Mouse (Mus musculus): ENCODE results near the gene Ptcra.

GRCm38 (mm10) chr17:46742986-46743385 lies 20.5 kb downstream of the Ptcra start:
- TF ChIP-seq KAT2A (IDR thresholded peaks at IDR 0.05; ENCODE audit: insufficient replicate concordance, low read length) (no peak), USF2 (conservative IDR thresholded peaks at IDR 0.05; ENCODE audit: low read depth, low read length) (no peak), EP300 (IDR thresholded peaks at IDR 0.05; ENCODE audit: low read length) (no peak), POLR2A (IDR thresholded peaks at IDR 0.05; ENCODE audit: low read depth, low read length) (no peak), RAD21 (IDR thresholded peaks at IDR 0.05; ENCODE audit: low read depth, low read length) (no peak), E2F4 (IDR thresholded peaks at IDR 0.05; ENCODE audit: insufficient replicate concordance, low read depth, low read length) (no peak), USF1 (IDR thresholded peaks at IDR 0.05; ENCODE audit: low read depth, low read length) (no peak), TBP (conservative IDR thresholded peaks at IDR 0.05; ENCODE audit: low read depth, low read length) (no peak), CTCF (conservative IDR thresholded peaks at IDR 0.05 in 1 of 2, IDR thresholded peaks at IDR 0.05 in 1 of 2; ENCODE audit: low read depth in 2 of 2, low read length in 2 of 2) (no peak), NRF1 (IDR thresholded peaks at IDR 0.05; ENCODE audit: low read depth, low read length) (no peak), SIN3A (IDR thresholded peaks at IDR 0.05; ENCODE audit: low read length) (no peak)
